Mouse (Mus musculus) limb, embryonic 15.5 days (tissue): ENCODE results near the gene Casr. TPM values are rescaled to one million over a fixed set of nuclear protein-coding genes. Genes with fewer than 3 reads are reported as not detected.

ENCODE experiments used
- ATAC-seq: fragments of 200-750 bp; cut with Nextera tagmentation; 2 replicates; pipeline ENCODE4 v1.8.0; 2017; ENCODE audit warnings: low read depth, moderate TSS enrichment; ENCODE audit not compliant: insufficient number of reproducible peaks, low FRiP score, low TSS enrichment
- H3K27ac ChIP-seq: fragments of 300-500 bp; sonication (generic); 2 replicates; pipeline ENCODE4 v1.5.1; 2015; ENCODE audit warnings: moderate library complexity, mild to moderate bottlenecking, inconsistent platforms
- H3K27me3 ChIP-seq: fragments of 300-500 bp; sonication (generic); 2 replicates; pipeline ENCODE4 v1.6.1; 2015; ENCODE audit warnings: inconsistent platforms
- H3K36me3 ChIP-seq: fragments of 300-500 bp; sonication (generic); 2 replicates; pipeline ENCODE4 v1.6.1; 2015; ENCODE audit warnings: inconsistent platforms
- H3K4me1 ChIP-seq: fragments of 300-500 bp; sonication (generic); 2 replicates; pipeline ENCODE4 v1.6.1; 2015; ENCODE audit warnings: inconsistent platforms
- H3K4me2 ChIP-seq: fragments of 300-500 bp; sonication (generic); 2 replicates; pipeline ENCODE4 v1.6.1; 2015; ENCODE audit warnings: mild to moderate bottlenecking, inconsistent platforms
- H3K4me3 ChIP-seq: fragments of 300-500 bp; sonication (generic); 2 replicates; pipeline ENCODE4 v1.5.1; 2015; ENCODE audit warnings: mild to moderate bottlenecking, inconsistent platforms
- H3K9ac ChIP-seq: fragments of 300-500 bp; sonication (generic); 2 replicates; pipeline ENCODE4 v1.6.1; 2015; ENCODE audit warnings: inconsistent platforms
- H3K9me3 ChIP-seq: fragments of 300-500 bp; sonication (generic); 2 replicates; pipeline ENCODE4 v1.6.1; 2016; ENCODE audit warnings: inconsistent platforms
- WGBS: fragments of 180-500 bp; shearing (Covaris S2); methylation state at CpG from one replicate; pipeline ENCODE4 v1.1.7; 2015; 5-methylcytosine and 5-hydroxymethylcytosine counted together
- polyA plus RNA-seq: library from polyadenylated mRNA; unstranded; fragments of >200 nt; fragmentation: Nextera tagmentation; extraction: Ambion mirVana; gene quantifications from 2 replicates; pipeline ENCODE4 v1.2.1, GENCODE M21; 2015

Gene Casr
- polyA plus RNA-seq, 1 experiment from 2014 or later = 0.45 TPM

DNA sequence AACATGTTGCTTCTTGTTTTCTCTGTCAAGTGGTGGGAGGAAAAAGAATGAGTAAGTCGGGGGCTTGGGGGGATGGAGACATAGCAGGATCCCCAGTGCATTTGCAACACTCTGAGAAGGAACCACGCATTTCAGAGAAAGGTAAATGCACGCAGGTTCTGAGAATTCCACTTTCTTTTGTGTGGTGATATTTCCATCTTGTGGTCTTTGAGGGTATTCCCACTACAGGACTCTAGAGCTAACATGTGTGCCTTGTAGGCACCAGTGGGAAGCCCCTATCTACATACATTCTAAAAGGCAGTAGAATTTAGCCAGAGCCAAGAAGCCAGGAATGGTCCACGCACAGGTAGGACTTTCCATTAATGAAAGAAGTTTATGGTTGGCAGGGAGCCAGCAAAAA lies 56.0 kb downstream of the Casr start:
- Histone ChIP-seq H3K27ac (no peak overlapping the region), H3K27me3 (no peaks in the 10 kb centered on the region), H3K9ac (no peak overlapping the region), H3K36me3 (no peaks in the 10 kb centered on the region), H3K4me3 (no peak overlapping the region), H3K9me3 (no peaks in the 10 kb centered on the region), H3K4me1 (no peaks in the 10 kb centered on the region), H3K4me2 (no peak overlapping the region)
- WGBS = 40% methylated on average over 4 of the region's 4 CpGs
- ATAC-seq = no peak

DNA sequence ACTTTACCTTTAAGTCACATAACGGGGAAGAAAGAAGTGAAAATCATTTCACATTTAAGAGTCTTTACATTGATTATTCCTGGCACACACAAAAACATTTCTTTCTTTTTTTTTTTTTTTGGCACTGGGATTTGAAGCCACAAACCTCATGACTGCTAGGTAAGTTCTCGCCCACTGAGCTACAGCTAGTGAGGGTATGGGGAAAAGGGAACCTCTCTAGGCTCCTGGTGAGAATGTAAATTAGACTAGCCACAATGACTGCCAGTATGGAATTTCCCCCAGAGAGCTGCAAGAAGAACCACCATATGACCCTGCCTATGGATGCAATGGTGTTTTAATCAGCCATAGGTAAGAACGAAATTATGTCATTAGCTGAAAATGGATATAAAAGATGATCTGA lies 56.8 kb downstream of the Casr start:
- Histone ChIP-seq H3K9me3 (no peaks in the 10 kb centered on the region), H3K4me1 (no peaks in the 10 kb centered on the region), H3K4me2 (no peak overlapping the region), H3K27ac (no peak overlapping the region), H3K9ac (no peak overlapping the region), H3K4me3 (no peak overlapping the region), H3K27me3 (no peaks in the 10 kb centered on the region), H3K36me3 (no peaks in the 10 kb centered on the region)
- WGBS = 61% methylated on average over 3 of the region's 3 CpGs
- no peak for ATAC-seq

DNA sequence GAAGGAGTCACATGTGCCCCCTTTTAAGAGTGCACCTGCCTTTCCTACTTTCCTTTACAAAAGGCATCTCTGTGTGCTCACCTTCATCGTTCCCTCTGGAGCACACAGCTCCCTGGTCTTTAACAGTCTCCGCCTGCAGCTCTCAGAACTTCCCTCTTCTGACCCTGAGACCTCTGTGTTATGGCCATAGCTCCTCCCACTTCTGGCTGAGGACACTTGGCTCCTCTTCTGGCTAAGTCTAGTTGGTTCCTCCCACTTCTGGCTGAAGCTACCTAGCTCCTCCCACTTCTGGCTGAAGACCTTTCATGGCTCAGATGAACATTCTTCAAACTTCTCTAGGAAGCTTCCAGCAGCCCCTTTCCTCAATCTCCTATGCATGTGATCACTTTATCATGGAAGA lies 59.7 kb downstream of the Casr start:
- H3K4me3 ChIP-seq = no peak overlapping the region
- no peak for ATAC-seq
- no peaks in the 10 kb centered on the region for H3K36me3 ChIP-seq
- no peak overlapping the region for H3K9ac ChIP-seq
- no peaks in the 10 kb centered on the region for H3K9me3 ChIP-seq
- 67% methylated on average over 2 of the region's 2 CpGs for WGBS
- H3K4me1 ChIP-seq = no peaks in the 10 kb centered on the region
- no peaks in the 10 kb centered on the region for H3K27me3 ChIP-seq
- H3K27ac ChIP-seq = no peak overlapping the region
- no peak overlapping the region for H3K4me2 ChIP-seq

DNA sequence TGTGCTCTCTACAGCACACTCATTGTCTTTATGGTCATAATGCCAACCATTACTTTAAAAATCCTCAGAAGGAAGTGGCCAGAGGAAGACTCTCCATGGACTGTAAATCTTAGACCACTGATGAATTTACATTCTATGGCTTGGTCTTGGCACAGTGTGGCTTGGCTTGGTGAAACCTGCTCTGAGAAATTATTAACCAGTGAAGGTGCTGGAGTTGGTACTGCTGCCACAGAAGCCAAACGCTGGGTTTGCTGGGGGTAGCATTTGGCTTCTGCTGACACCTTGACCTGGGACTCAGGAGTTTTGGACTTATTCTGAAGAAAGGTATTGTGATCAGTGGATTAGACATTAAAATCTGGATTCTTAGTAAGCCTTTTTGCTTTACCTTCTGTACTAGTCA lies 69.5 kb downstream of the Casr start:
- H3K9ac ChIP-seq = no peak overlapping the region
- no peak overlapping the region for H3K27ac ChIP-seq
- no peak overlapping the region for H3K4me3 ChIP-seq
- no peak for ATAC-seq
- no peaks in the 10 kb centered on the region for H3K4me1 ChIP-seq
- H3K4me2 ChIP-seq = no peak overlapping the region
- no peaks in the 10 kb centered on the region for H3K36me3 ChIP-seq
- no peaks in the 10 kb centered on the region for H3K9me3 ChIP-seq
- H3K27me3 ChIP-seq = no peaks in the 10 kb centered on the region
- WGBS = 85% methylated on average over 1 of the region's 1 CpGs

DNA sequence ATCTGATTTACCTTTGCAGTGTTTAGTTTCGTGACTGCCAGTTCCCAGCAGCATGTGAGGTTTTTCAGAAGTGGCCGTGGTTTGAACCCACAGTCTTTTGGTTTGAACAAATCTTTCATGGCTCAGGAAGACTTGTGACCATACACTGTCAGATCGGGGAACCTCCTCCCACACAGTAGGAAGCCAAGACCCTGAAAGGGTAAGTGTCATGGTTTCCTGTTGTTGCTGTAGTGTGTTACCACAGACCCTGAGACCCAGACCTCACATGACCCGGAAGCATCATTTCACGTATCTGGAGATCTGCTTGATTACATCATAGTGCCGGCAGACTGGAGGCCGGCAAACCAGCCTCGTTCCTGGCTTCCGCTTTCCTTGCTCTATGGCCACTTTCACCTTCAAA lies 85.1 kb downstream of the Casr start:
- H3K27ac ChIP-seq = no peak overlapping the region
- H3K36me3 ChIP-seq = no peaks in the 10 kb centered on the region
- no peak for ATAC-seq
- H3K4me1 ChIP-seq = no peaks in the 10 kb centered on the region
- no peaks in the 10 kb centered on the region for H3K27me3 ChIP-seq
- H3K9me3 ChIP-seq = no peaks in the 10 kb centered on the region
- 85% methylated on average over 9 of the region's 9 CpGs for WGBS
- no peak overlapping the region for H3K9ac ChIP-seq
- no peak overlapping the region for H3K4me2 ChIP-seq
- no peak overlapping the region for H3K4me3 ChIP-seq

DNA sequence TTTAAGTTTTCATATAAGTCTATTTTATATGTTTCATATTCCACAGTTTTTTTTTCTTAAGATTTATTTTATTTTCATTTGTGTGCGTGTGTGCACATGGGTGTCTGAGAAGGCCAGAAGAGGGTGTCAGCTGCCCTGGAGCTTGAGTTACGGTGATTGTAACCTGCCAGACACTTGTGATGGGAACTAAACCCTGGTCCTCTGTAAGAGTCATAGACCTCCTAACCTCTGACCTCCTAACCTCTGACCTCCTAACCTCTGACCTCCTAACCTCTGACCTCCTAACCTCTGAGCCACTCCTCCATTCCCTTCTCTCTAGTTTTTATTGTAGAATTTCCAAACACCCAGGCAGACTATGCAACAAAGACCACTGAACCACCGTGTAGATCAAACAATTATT lies 86.4 kb downstream of the Casr start:
- no peak overlapping the region for H3K4me2 ChIP-seq
- H3K4me3 ChIP-seq = no peak overlapping the region
- H3K27me3 ChIP-seq = no peaks in the 10 kb centered on the region
- no peak for ATAC-seq
- no peaks in the 10 kb centered on the region for H3K9me3 ChIP-seq
- no peaks in the 10 kb centered on the region for H3K4me1 ChIP-seq
- H3K36me3 ChIP-seq = no peaks in the 10 kb centered on the region
- no peak overlapping the region for H3K27ac ChIP-seq
- 92% methylated on average over 3 of the region's 3 CpGs for WGBS
- H3K9ac ChIP-seq = no peak overlapping the region

DNA sequence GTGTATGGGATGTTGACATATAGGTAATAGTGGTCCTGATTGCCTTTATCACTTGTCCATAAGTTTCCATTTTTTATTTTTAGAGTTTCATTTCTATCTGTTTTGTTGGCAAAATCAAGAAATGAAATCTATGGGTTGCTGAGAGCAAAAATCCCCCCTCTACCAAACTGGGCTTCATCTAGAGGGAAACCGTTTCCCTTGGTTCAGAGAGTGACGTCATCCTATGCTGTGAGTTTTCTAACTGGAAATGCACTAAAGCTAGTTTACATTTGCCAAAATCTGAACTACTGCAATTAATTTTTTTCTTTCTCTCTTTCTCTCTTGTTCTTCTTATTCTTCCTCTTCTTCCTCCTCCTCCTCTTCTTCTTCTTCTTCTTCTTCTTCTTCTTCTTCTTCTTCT lies 87.1 kb downstream of the Casr start:
- no peaks in the 10 kb centered on the region for H3K9me3 ChIP-seq
- no peak for ATAC-seq
- H3K36me3 ChIP-seq = no peaks in the 10 kb centered on the region
- no peak overlapping the region for H3K4me2 ChIP-seq
- no peak overlapping the region for H3K27ac ChIP-seq
- no peaks in the 10 kb centered on the region for H3K4me1 ChIP-seq
- no peak overlapping the region for H3K9ac ChIP-seq
- no peak overlapping the region for H3K4me3 ChIP-seq
- H3K27me3 ChIP-seq = no peaks in the 10 kb centered on the region
- 77% methylated on average over 2 of the region's 2 CpGs for WGBS

DNA sequence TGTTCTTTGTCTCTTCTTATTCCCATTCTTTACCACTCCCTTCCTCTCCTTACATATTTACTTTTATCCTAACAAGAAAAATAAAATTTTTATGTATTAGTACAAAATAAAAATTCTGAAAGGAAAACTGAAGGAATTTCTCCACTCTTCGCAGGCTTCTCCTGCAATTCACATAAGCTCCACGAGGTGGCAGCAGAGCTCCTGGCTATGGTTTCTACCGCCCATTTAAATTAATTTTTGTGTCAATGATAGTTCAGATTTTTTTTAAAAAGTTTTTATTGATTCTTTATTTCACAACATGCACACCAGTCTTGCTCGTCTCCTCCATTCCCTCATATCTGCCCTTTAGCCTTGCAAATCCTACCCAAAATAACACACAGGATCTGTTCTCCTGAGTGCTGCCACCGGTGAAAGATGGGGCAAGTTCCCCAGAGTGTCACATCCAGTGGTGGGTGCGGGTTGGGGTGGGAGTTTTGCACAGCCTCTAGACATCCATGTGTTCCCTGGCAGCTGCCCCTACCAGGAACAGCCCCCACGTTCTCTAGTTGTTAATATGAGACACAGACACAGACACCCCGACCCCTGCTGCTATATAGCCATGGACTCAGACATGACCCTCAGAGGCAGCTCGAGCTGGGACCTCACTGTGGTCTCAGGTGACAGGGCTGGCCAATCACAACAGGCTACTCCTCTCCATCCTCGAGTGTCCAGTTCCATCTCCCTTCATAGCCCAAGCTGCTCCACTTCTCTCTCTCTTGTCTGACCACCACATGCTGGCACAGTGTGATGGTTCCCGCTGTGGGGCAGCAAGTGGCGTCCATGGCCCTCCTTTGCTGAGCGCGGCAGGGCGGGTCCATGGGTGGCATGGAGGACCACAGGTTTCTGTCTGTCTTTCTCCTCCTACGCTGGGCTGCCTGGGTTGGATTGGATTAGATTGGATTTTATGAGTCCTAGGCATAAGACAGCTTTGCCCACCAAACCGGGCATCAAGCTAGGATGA lies 88.4 kb downstream of the Casr start:
- Histone ChIP-seq H3K4me1 (no peaks in the 10 kb centered on the region), H3K4me3 (no peak overlapping the region), H3K27me3 (no peaks in the 10 kb centered on the region), H3K9me3 (no peaks in the 10 kb centered on the region), H3K4me2 (no peak overlapping the region), H3K36me3 (no peaks in the 10 kb centered on the region), H3K9ac (no peak overlapping the region), H3K27ac (no peak overlapping the region)
- no peak for ATAC-seq
- WGBS = 50% methylated on average over 17 of the region's 17 CpGs

DNA sequence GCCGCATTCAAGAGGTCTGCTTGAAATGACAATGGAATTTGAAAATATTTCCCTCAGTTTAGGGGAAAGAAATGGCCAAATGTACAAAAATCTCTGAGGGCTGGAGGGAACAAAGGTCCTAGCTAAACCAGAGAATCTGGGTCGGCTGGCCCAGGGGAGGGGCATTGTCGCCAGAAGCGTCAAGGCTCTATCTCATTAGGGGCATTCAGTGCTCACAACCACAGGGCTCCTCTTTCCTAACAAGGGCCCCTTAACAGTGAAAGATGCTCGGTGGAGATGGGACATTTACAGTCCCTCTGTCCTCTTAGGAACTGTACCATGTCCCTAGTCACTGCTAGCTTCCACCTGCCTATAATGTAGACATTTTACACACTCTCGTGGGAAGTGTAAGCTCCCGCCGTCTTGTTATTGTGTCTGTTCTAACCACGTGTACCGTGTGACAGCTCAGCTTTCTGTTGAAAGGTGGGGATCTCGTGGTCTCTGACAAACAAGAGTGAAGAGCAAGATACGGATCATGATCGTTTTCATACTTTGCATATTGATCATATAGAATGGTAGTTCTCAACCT lies 90.8 kb downstream of the Casr start:
- Histone ChIP-seq H3K9ac (no peak overlapping the region), H3K4me2 (no peak overlapping the region), H3K9me3 (no peaks in the 10 kb centered on the region), H3K4me1 (no peaks in the 10 kb centered on the region), H3K36me3 (no peaks in the 10 kb centered on the region), H3K27me3 (no peaks in the 10 kb centered on the region), H3K27ac (no peak overlapping the region), H3K4me3 (no peak overlapping the region)
- WGBS = 61% methylated on average over 13 of the region's 13 CpGs
- ATAC-seq = no peak

DNA sequence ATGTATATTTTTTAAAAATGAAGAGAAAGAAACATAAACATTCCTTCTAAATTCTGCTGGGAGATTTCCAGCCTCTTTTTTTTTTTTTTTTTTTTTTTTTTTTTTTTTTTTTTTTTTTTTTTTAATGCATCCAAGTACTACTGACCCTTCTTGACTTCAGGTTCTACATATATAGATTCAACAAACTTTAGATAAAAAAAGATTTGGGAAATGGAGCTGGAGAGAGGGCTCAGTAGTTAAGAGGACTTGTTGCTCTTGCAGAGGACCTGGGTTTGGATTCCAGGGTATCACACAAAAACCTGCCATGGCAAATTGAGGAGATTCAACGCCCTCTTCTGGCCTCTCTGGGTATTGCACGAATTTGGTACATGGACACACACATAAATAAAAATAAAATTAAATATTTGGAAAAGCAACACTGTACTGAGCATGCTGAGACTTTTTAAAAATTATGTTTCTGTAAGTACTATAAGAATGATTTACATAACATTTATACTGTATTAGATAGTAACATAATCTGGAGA lies 91.9 kb downstream of the Casr start:
- Histone ChIP-seq H3K27me3 (no peaks in the 10 kb centered on the region), H3K4me3 (no peak overlapping the region), H3K9ac (no peak overlapping the region), H3K4me1 (no peaks in the 10 kb centered on the region), H3K36me3 (no peaks in the 10 kb centered on the region), H3K9me3 (no peaks in the 10 kb centered on the region), H3K4me2 (no peak overlapping the region), H3K27ac (no peak overlapping the region)
- no peak for ATAC-seq
- 9% methylated on average over 2 of the region's 2 CpGs for WGBS

DNA sequence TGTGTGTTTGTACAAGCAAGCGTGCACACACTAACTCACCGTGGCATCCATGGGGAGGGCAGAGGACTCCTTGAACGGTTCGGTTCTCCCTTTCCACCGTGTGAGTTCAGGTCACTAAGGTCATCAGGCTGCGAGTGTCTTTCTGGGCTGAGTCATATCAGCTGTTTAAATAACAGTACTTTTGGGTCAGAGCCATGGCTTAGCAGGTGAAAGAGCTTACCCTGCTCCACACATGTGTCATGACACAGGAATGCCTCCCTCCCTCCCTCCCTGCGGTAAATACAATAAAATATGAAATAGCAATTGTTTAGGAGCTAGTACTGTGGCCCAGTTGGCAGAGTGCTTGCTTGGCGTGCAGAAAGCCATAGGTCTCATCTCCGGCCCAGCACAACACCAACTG lies 92.6 kb downstream of the Casr start:
- Histone ChIP-seq H3K4me3 (no peak overlapping the region), H3K9ac (no peak overlapping the region), H3K9me3 (no peaks in the 10 kb centered on the region), H3K4me1 (no peaks in the 10 kb centered on the region), H3K36me3 (no peaks in the 10 kb centered on the region), H3K27ac (no peak overlapping the region), H3K27me3 (no peaks in the 10 kb centered on the region), H3K4me2 (no peak overlapping the region)
- WGBS = 82% methylated on average over 9 of the region's 9 CpGs
- ATAC-seq = no peak

DNA sequence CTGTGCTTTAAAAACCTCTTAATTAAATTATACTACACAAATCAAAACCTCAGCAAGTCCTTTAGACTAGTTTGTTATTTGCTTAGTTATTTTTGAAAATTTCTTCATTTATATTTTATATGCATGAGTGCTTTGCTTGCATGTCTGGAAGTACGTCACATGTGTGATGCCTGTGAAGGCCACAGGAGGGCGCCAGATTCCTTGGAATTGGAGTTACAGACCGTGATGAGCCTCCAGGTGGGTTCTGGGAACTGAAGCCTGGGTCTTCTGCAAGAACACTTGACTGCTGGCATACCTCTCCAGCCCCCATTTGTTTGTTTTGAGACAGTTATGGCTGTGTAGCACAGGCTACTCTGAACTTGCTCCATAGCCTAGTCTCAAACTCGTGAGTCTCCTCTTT lies 93.1 kb downstream of the Casr start:
- Histone ChIP-seq H3K4me3 (no peak overlapping the region), H3K36me3 (no peaks in the 10 kb centered on the region), H3K4me1 (no peaks in the 10 kb centered on the region), H3K9me3 (no peaks in the 10 kb centered on the region), H3K27ac (no peak overlapping the region), H3K27me3 (no peaks in the 10 kb centered on the region), H3K4me2 (no peak overlapping the region), H3K9ac (no peak overlapping the region)
- 65% methylated on average over 4 of the region's 4 CpGs for WGBS
- no peak for ATAC-seq
